Mouse (Mus musculus) liver, embryonic 16.5 days (tissue): Measurements from ENCODE around the gene Rtca. TPM values are rescaled to one million over a fixed set of nuclear protein-coding genes. Genes with fewer than 3 reads are reported as not detected.

Experiments used
- ATAC-seq: fragments of 200-750 bp; cut with Nextera tagmentation; 2 replicates; pipeline ENCODE4 v1.8.0; 2017; ENCODE audit warnings: low read depth, mild to moderate bottlenecking, moderate number of reproducible peaks, moderate library complexity
- H3K27ac ChIP-seq: fragments of 300-500 bp; sonication (generic); 2 replicates; pipeline ENCODE4 v1.5.1; 2014; ENCODE audit warnings: mild to moderate bottlenecking, low read length
- H3K27me3 ChIP-seq: fragments of 300-500 bp; sonication (generic); 2 replicates; pipeline ENCODE4 v1.6.1; 2014; ENCODE audit warnings: low read depth, low read length, mixed read lengths; ENCODE audit not compliant: control insufficient read depth, insufficient read depth
- H3K36me3 ChIP-seq: fragments of 300-500 bp; sonication (generic); 2 replicates; pipeline ENCODE4 v1.6.1; 2014; ENCODE audit warnings: mild to moderate bottlenecking; ENCODE audit not compliant: control insufficient read depth, insufficient read depth
- H3K4me1 ChIP-seq: fragments of 300-500 bp; sonication (generic); 2 replicates; pipeline ENCODE4 v1.6.1; 2014; ENCODE audit warnings: low read depth, low read length, mixed read lengths; ENCODE audit not compliant: control insufficient read depth
- H3K4me2 ChIP-seq: fragments of 300-500 bp; sonication (generic); 2 replicates; pipeline ENCODE4 v1.6.1; 2014; ENCODE audit warnings: low read depth, low read length, mixed read lengths
- H3K4me3 ChIP-seq: fragments of 300-500 bp; sonication (generic); 2 replicates; pipeline ENCODE4 v1.5.1; 2014; ENCODE audit warnings: low read depth, mild to moderate bottlenecking, low read length
- H3K9ac ChIP-seq: fragments of 300-500 bp; sonication (generic); 2 replicates; pipeline ENCODE4 v1.6.1; 2014; ENCODE audit warnings: low read depth, low read length
- H3K9me3 ChIP-seq: fragments of 300-500 bp; sonication (generic); replicated peaks from 2 replicates; pipeline ENCODE4 v1.6.1; 2016; ENCODE audit warnings: low read length; ENCODE audit not compliant: control insufficient read depth
- WGBS: fragments of 180-500 bp; shearing (Covaris S2); extraction: QIAGEN DNeasy Blood & Tissue Kit; methylation state at CpG from one replicate; pipeline ENCODE4 v1.1.7; 2014; ENCODE audit not compliant: insufficient replicate concordance; 5-methylcytosine and 5-hydroxymethylcytosine counted together
- polyA plus RNA-seq: library from polyadenylated mRNA; unstranded; fragments of >200 nt; fragmentation: Nextera tagmentation; extraction: Ambion mirVana; gene quantifications from 2 replicates; pipeline ENCODE4 v1.2.1, GENCODE M21; 2015

Rtca gene
- polyA plus RNA-seq, 1 experiment from 2014 or later = 19.9 TPM

DNA sequence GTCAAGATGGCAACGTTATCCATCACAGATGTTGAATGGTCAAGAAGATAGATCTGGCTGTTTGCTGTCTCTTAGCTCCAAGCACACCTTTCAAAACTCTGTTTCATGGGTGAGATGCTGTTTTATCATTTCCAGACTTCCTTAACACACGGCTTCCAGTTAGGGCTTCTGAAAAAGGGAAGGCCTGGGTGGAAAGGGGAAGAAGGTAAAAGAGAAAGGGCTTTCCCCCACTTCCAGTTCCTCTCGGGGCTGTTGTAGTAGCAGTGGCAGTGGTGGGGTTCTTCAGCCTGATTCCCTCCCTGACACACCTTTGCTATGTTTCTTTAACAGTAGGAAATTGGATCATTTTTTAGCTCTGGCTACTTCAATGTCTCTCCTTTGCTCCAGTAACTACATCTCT is 25.3 kb downstream of the Rtca start:
- 25% methylated on average over 3 of the region's 3 CpGs for WGBS
- Histone ChIP-seq H3K9me3 (no peaks in the 10 kb centered on the region), H3K27me3 (no peaks in the 10 kb centered on the region), H3K27ac (no peak overlapping the region), H3K36me3 (no peaks in the 10 kb centered on the region), H3K4me2 (no peak overlapping the region), H3K9ac (no peak overlapping the region), H3K4me3 (no peak overlapping the region), H3K4me1 (no peaks in the 10 kb centered on the region)
- no peak for ATAC-seq

- Histone ChIP-seq H3K4me1 (no peaks in the 10 kb centered on the region), H3K36me3 (no peaks in the 10 kb centered on the region), H3K9ac (no peak overlapping the region), H3K27ac (no peak overlapping the region), H3K4me3 (no peak overlapping the region), H3K9me3 (no peaks in the 10 kb centered on the region), H3K27me3 (no peaks in the 10 kb centered on the region), H3K4me2 (no peak overlapping the region)
- no peak for ATAC-seq
- WGBS = 46% methylated on average over 5 of the region's 5 CpGs
Measured at GRCm38 (mm10) chr3:116480937-116481336, 27.1 kb downstream of the Rtca start.

GRCm38 (mm10) chr3:116480119-116480518 is 27.9 kb downstream of the Rtca start:
- H3K9me3 ChIP-seq = no peaks in the 10 kb centered on the region
- no peaks in the 10 kb centered on the region for H3K27me3 ChIP-seq
- H3K27ac ChIP-seq = no peak overlapping the region
- no peaks in the 10 kb centered on the region for H3K36me3 ChIP-seq
- no peak overlapping the region for H3K4me3 ChIP-seq
- ATAC-seq = no peak
- no peaks in the 10 kb centered on the region for H3K4me1 ChIP-seq
- WGBS = 61% methylated on average over 2 of the region's 2 CpGs
- H3K9ac ChIP-seq = no peak overlapping the region
- no peak overlapping the region for H3K4me2 ChIP-seq

- no peak overlapping the region for H3K4me3 ChIP-seq
- no peak overlapping the region for H3K27ac ChIP-seq
- H3K4me1 ChIP-seq = no peaks in the 10 kb centered on the region
- H3K27me3 ChIP-seq = no peaks in the 10 kb centered on the region
- H3K9ac ChIP-seq = no peak overlapping the region
- H3K4me2 ChIP-seq = no peak overlapping the region
- H3K9me3 ChIP-seq = no peaks in the 10 kb centered on the region
- no peak for ATAC-seq
- WGBS = 71% methylated on average over 7 of the region's 7 CpGs
- no peaks in the 10 kb centered on the region for H3K36me3 ChIP-seq
Measured at GRCm38 (mm10) chr3:116477351-116477750, 30.7 kb downstream of the Rtca start.

GRCm38 (mm10) chr3:116476686-116477298 is 31.2 kb downstream of the Rtca start:
- no peak overlapping the region for H3K4me2 ChIP-seq
- no peaks in the 10 kb centered on the region for H3K4me1 ChIP-seq
- H3K27ac ChIP-seq = no peak overlapping the region
- WGBS = 46% methylated on average over 5 of the region's 5 CpGs
- H3K27me3 ChIP-seq = no peaks in the 10 kb centered on the region
- no peak for ATAC-seq
- no peaks in the 10 kb centered on the region for H3K9me3 ChIP-seq
- no peaks in the 10 kb centered on the region for H3K36me3 ChIP-seq
- no peak overlapping the region for H3K4me3 ChIP-seq
- H3K9ac ChIP-seq = no peak overlapping the region

GRCm38 (mm10) chr3:116474602-116475001 is 33.4 kb downstream of the Rtca start:
- no peak overlapping the region for H3K9ac ChIP-seq
- H3K4me1 ChIP-seq = no peaks in the 10 kb centered on the region
- no peaks in the 10 kb centered on the region for H3K27me3 ChIP-seq
- no peak overlapping the region for H3K27ac ChIP-seq
- ATAC-seq = no peak
- H3K4me3 ChIP-seq = no peak overlapping the region
- 50% methylated on average over 11 of the region's 11 CpGs for WGBS
- no peaks in the 10 kb centered on the region for H3K36me3 ChIP-seq
- no peak overlapping the region for H3K4me2 ChIP-seq
- H3K9me3 ChIP-seq = no peaks in the 10 kb centered on the region

- Histone ChIP-seq H3K4me3 (no peak overlapping the region), H3K9ac (no peak overlapping the region), H3K27ac (no peak overlapping the region), H3K27me3 (no peaks in the 10 kb centered on the region), H3K36me3 (no peaks in the 10 kb centered on the region), H3K4me2 (no peak overlapping the region), H3K9me3 (no peaks in the 10 kb centered on the region), H3K4me1 (no peaks in the 10 kb centered on the region)
- ATAC-seq = no peak
- 34% methylated on average over 12 of the region's 12 CpGs for WGBS
Measured at GRCm38 (mm10) chr3:116465709-116466108, 42.3 kb downstream of the Rtca start.

- WGBS = 33% methylated on average over 2 of the region's 2 CpGs
- Histone ChIP-seq H3K9ac (no peak overlapping the region), H3K4me1 (no peaks in the 10 kb centered on the region), H3K27ac (no peak overlapping the region), H3K9me3 (no peaks in the 10 kb centered on the region), H3K27me3 (no peaks in the 10 kb centered on the region), H3K4me2 (no peak overlapping the region), H3K36me3 (no peaks in the 10 kb centered on the region), H3K4me3 (no peak overlapping the region)
- no peak for ATAC-seq
Measured at GRCm38 (mm10) chr3:116464318-116464717, 43.7 kb downstream of the Rtca start.

DNA sequence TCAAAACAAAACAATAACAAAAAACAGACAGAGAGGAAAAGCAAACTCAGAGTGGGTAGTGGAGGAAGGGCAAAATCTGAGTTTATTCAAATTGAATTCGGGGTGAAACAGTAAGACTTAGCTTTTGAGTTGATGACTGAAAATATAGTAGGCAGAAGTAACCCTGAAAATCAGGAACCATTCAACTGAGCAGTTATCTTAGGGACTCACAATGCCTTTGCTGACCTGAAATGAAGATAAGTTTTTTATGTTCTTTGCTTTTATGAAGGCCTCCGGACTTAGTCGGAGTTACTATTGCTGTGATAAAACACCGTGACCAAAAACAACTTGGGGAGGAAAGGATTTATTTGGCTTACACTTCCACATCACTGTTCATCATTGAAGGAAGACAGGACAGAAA is 47.0 kb downstream of the Rtca start:
- Histone ChIP-seq H3K4me2 (no peak overlapping the region), H3K4me1 (no peaks in the 10 kb centered on the region), H3K4me3 (no peak overlapping the region), H3K9ac (no peak overlapping the region), H3K36me3 (no peaks in the 10 kb centered on the region), H3K27ac (no peak overlapping the region), H3K27me3 (no peaks in the 10 kb centered on the region), H3K9me3 (no peaks in the 10 kb centered on the region)
- 30% methylated on average over 4 of the region's 4 CpGs for WGBS
- no peak for ATAC-seq
